Mouse (Mus musculus) CD4-positive helper T cell, adult 2 months (primary cell): ENCODE data around the gene Nup37.

Experiments used
- DNase-seq: peaks from one replicate; pipeline ENCODE4 v3.0.0-alpha.2; 2012; ENCODE audit warnings: low read depth, missing footprints, low spot score

Gene Nup37

GRCm38 (mm10) chr10:88227962-88228361, 81.2 kb downstream of the Nup37 start:
- DNase-seq: no peak
